Mouse (Mus musculus) liver, embryonic 15.5 days (tissue): ENCODE data around the gene Ttc16. TPM values are rescaled to one million over a fixed set of nuclear protein-coding genes. Genes with fewer than 3 reads are reported as not detected.

Experiments used
- microRNA counts: library from miRNA; unstranded; fragments of <30 nt; microRNA quantifications from one replicate; lab custom pipeline; 2016
- microRNA-seq: library from miRNA; unstranded; fragments of <30 nt; microRNA quantifications from one replicate; pipeline ENCODE4, GENCODE M21; 2016
- polyA plus RNA-seq: library from polyadenylated mRNA; unstranded; fragments of >200 nt; fragmentation: Nextera tagmentation; extraction: Ambion mirVana; gene quantifications from 2 replicates; pipeline ENCODE4 v1.2.1, GENCODE M21; 2015

Ttc16 gene
- polyA plus RNA-seq, 1 experiment from 2014 or later, result not detected

MicroRNA genes within 50 kb of the gene (microRNA counts, 519-probe panel; counts per million panel counts)
- microRNA mmu-miR-2861 (lab: Ali Mortazavi, UCI), result 1,558 counts per million, percentile 10 among the panel's probes with 10 or more counts

Small RNA genes lying within 50 kb of the gene (microRNA-seq; reads per million reads assigned to microRNA genes)
- not detected for gene Mir2861
- not detected for gene Mir3960

Other genes starting within 250 kb of the Ttc16 start
- gene Fam102a, start 240.3 kb downstream of the Ttc16 start, polyA plus RNA-seq, result 1.3 and 2.2 TPM in 2 replicates
- gene Dpm2, start 204.8 kb downstream of the Ttc16 start, polyA plus RNA-seq, result 48.2 and 49.0 TPM in 2 replicates
- gene Pip5kl1, start 200.8 kb downstream of the Ttc16 start, polyA plus RNA-seq, result 0.22 TPM in 1 of 2 replicates, not detected in the other
- not detected in 2 replicates for gene 9430097D07Rik, start 199.9 kb downstream of the Ttc16 start, polyA plus RNA-seq
- gene St6galnac4, start 188.5 kb downstream of the Ttc16 start, polyA plus RNA-seq, result 7.9 and 8.5 TPM in 2 replicates
- 11.6 and 11.7 TPM in 2 replicates for gene St6galnac6, start 175.9 kb downstream of the Ttc16 start, polyA plus RNA-seq
- 4.7 and 6.6 TPM in 2 replicates for gene Ak1, start 153.9 kb downstream of the Ttc16 start, polyA plus RNA-seq
- 23.5 and 29.5 TPM in 2 replicates for gene Eng, start 129.0 kb downstream of the Ttc16 start, polyA plus RNA-seq
- gene Fpgs, start 71.5 kb downstream of the Ttc16 start, polyA plus RNA-seq, result 41.2 and 51.2 TPM in 2 replicates
- 48.3 and 49.6 TPM in 2 replicates for gene Cdk9, start 62.6 kb downstream of the Ttc16 start, polyA plus RNA-seq
- gene Sh2d3c, start 54.6 kb downstream of the Ttc16 start, polyA plus RNA-seq, result 7.0 and 8.3 TPM in 2 replicates
- not detected in 2 replicates for gene 6330409D20Rik, start 34.6 kb downstream of the Ttc16 start, polyA plus RNA-seq
- 24.7 and 27.7 TPM in 2 replicates for gene Tor2a, start 18.4 kb downstream of the Ttc16 start, polyA plus RNA-seq
- gene Ptrh1, start 153 bp upstream of the Ttc16 start, polyA plus RNA-seq, result 1.5 and 1.8 TPM in 2 replicates
- not detected in 2 replicates for gene Cfap157, start 8.8 kb upstream of the Ttc16 start, polyA plus RNA-seq
- gene Stxbp1, start 71.6 kb upstream of the Ttc16 start, polyA plus RNA-seq, result 2.4 and 2.5 TPM in 2 replicates
- gene Fam129b, start 100.5 kb upstream of the Ttc16 start, polyA plus RNA-seq, result 8.5 and 11.6 TPM in 2 replicates
- 79.8 and 80.2 TPM in 2 replicates for gene Rpl12, start 185.9 kb upstream of the Ttc16 start, polyA plus RNA-seq
- gene Lrsam1, start 186.0 kb upstream of the Ttc16 start, polyA plus RNA-seq, result 2.0 and 2.5 TPM in 2 replicates
- 9.1 and 10.4 TPM in 2 replicates for gene Slc2a8, start 206.4 kb upstream of the Ttc16 start, polyA plus RNA-seq